Mouse (Mus musculus) kidney, adult 2 months (tissue): ENCODE data around the gene Gm5169. TPM values are rescaled to one million over a fixed set of nuclear protein-coding genes. Genes with fewer than 3 reads are reported as not detected.
"Not testable (repeated sequence)": the region's sequence is repeated elsewhere in the genome, so short reads cannot be mapped to it uniquely, and the experiment has no call there.

Experiments
- DNase-seq: peaks from one replicate; pipeline ENCODE4 v3.0.0; 2021
- H3K27ac ChIP-seq: fragments of 200-500 bp; 2 replicates; pipeline ENCODE4 v1.5.1; 2012; ENCODE audit warnings: low read depth, low read length, control low read depth, inconsistent platforms; ENCODE audit not compliant: insufficient read depth
- H3K27me3 ChIP-seq: fragments of 200-500 bp; replicated peaks from 2 replicates; pipeline ENCODE4 v1.6.1; 2012; ENCODE audit warnings: mild to moderate bottlenecking, moderate library complexity, low read length, inconsistent platforms; ENCODE audit not compliant: control insufficient read depth, insufficient read depth
- H3K36me3 ChIP-seq: fragments of 200-500 bp; 2 replicates; pipeline ENCODE4 v1.6.1; 2012; ENCODE audit warnings: mild to moderate bottlenecking, moderate library complexity, low read length, inconsistent platforms; ENCODE audit not compliant: control insufficient read depth, insufficient read depth
- H3K4me1 ChIP-seq: fragments of 200-500 bp; 2 replicates; pipeline ENCODE4 v1.6.1; 2011; ENCODE audit warnings: low read length; ENCODE audit not compliant: control insufficient read depth, insufficient read depth
- H3K4me3 ChIP-seq: fragments of 200-500 bp; 2 replicates; pipeline ENCODE4 v1.5.1; 2011; ENCODE audit warnings: mild to moderate bottlenecking, low read depth, low read length, control low read depth; ENCODE audit not compliant: insufficient read depth
- WGBS: fragments of 180-500 bp; shearing (Covaris S2); methylation state at CpG from one replicate; pipeline ENCODE4 v1.1.7; 2018; 5-methylcytosine and 5-hydroxymethylcytosine counted together
- polyA plus RNA-seq: library from polyadenylated mRNA; depleted of rRNA; stranded (reverse); fragments of >200 nt; gene quantifications from 2 replicates; pipeline ENCODE4 v1.2.3, GENCODE M21; 2012; rRNA removed

Gm5169 gene
- not detected in 2 replicates for polyA plus RNA-seq

GRCm38 (mm10) chrX:25301355-25301754 is at the start of gene Gm5169:
Gm5169 (minus strand) TSS chrX:25301455.
- not testable (repeated sequence) for H3K4me3 ChIP-seq, H3K36me3 ChIP-seq, H3K27me3 ChIP-seq, DNase-seq, H3K27ac ChIP-seq, H3K4me1 ChIP-seq
- WGBS, result 80% methylated on average over 1 of the region's 6 CpGs

GRCm38 (mm10) chrX:25347424-25347823 is 46.2 kb upstream of the Gm5169 start:
- WGBS, result 92% methylated on average over 14 of the region's 15 CpGs
- DNase-seq, H3K27me3 ChIP-seq, H3K4me3 ChIP-seq, H3K27ac ChIP-seq, H3K36me3 ChIP-seq, H3K4me1 ChIP-seq: not testable (repeated sequence)
